Mouse (Mus musculus): Measurements from ENCODE around the gene Zfpm1.

The Zfpm1 gene

GRCm38 (mm10) chr8:122282035-122282358 lies at the start of gene Zfpm1:
Zfpm1 (plus strand) TSS chr8:122282141.
- in situ Hi-C loops (cut with MboI, MseI), result loop anchor here (5.0 to 10.0 kb wide), 3 partner anchors 150 to 1577 kb away; partner anchors contain the start of genes Cyba, Galns and Trappc2l

GRCm38 (mm10) chr8:122234055-122234454 lies 47.9 kb upstream of the Zfpm1 start:
- in situ Hi-C loops (cut with MboI, MseI), result no loop called here

- in situ Hi-C loops (cut with MboI, MseI), result no loop called here
These were observed 45.4 kb upstream of the Zfpm1 start for GRCm38 (mm10) chr8:122236521-122236920.

- in situ Hi-C loops (cut with MboI, MseI), result no loop called here
These were observed 43.7 kb upstream of the Zfpm1 start for GRCm38 (mm10) chr8:122238225-122238624.

- in situ Hi-C loops (cut with MboI, MseI), result no loop called here
These were observed 43.2 kb upstream of the Zfpm1 start for GRCm38 (mm10) chr8:122238731-122239130.

- in situ Hi-C loops (cut with MboI, MseI), result no loop called here
These were observed 41.5 kb upstream of the Zfpm1 start for GRCm38 (mm10) chr8:122240241-122241026.

GRCm38 (mm10) chr8:122243310-122243709 lies 38.6 kb upstream of the Zfpm1 start:
- in situ Hi-C loops (cut with MboI, MseI), result no loop called here

- in situ Hi-C loops (cut with MboI, MseI), result no loop called here
These were observed 36.8 kb upstream of the Zfpm1 start for GRCm38 (mm10) chr8:122245161-122245560.

- in situ Hi-C loops (cut with MboI, MseI), result no loop called here
These were observed 35.4 kb upstream of the Zfpm1 start for GRCm38 (mm10) chr8:122246257-122247211.

GRCm38 (mm10) chr8:122251739-122252138 lies 30.2 kb upstream of the Zfpm1 start:
- in situ Hi-C loops (cut with MboI, MseI), result no loop called here

GRCm38 (mm10) chr8:122252366-122252765 lies 29.6 kb upstream of the Zfpm1 start:
- in situ Hi-C loops (cut with MboI, MseI), result no loop called here

- in situ Hi-C loops (cut with MboI, MseI), result no loop called here
These were observed 22.6 kb upstream of the Zfpm1 start for GRCm38 (mm10) chr8:122259351-122259750.

GRCm38 (mm10) chr8:122260755-122261154 lies 21.2 kb upstream of the Zfpm1 start:
- in situ Hi-C loops (cut with MboI, MseI), result no loop called here

- in situ Hi-C loops (cut with MboI, MseI), result no loop called here
These were observed 19.1 kb upstream of the Zfpm1 start for GRCm38 (mm10) chr8:122262835-122263234.

GRCm38 (mm10) chr8:122264243-122264642 lies 17.7 kb upstream of the Zfpm1 start:
- in situ Hi-C loops (cut with MboI, MseI), result no loop called here

GRCm38 (mm10) chr8:122265522-122265921 lies 16.4 kb upstream of the Zfpm1 start:
- in situ Hi-C loops (cut with MboI, MseI), result no loop called here

- in situ Hi-C loops (cut with MboI, MseI), result no loop called here
These were observed 15.1 kb upstream of the Zfpm1 start for GRCm38 (mm10) chr8:122266867-122267266.

GRCm38 (mm10) chr8:122268861-122269260 lies 13.1 kb upstream of the Zfpm1 start:
- in situ Hi-C loops (cut with MboI, MseI), result no loop called here

GRCm38 (mm10) chr8:122269404-122269803 lies 12.5 kb upstream of the Zfpm1 start:
- in situ Hi-C loops (cut with MboI, MseI), result no loop called here

- in situ Hi-C loops (cut with MboI, MseI), result loop anchor here (5.0 kb wide), 1 partner anchor 62 kb away; no protein-coding TSS in a partner anchor
These were observed 11.4 kb upstream of the Zfpm1 start for GRCm38 (mm10) chr8:122270555-122270954.

GRCm38 (mm10) chr8:122273152-122273551 lies 8.8 kb upstream of the Zfpm1 start:
- in situ Hi-C loops (cut with MboI, MseI), result loop anchor here (5.0 kb wide), 1 partner anchor 59 kb away; no protein-coding TSS in a partner anchor

GRCm38 (mm10) chr8:122273826-122274225 lies 8.1 kb upstream of the Zfpm1 start:
- in situ Hi-C loops (cut with MboI, MseI), result loop anchor here (5.0 kb wide), 1 partner anchor 58 kb away; no protein-coding TSS in a partner anchor
